Mouse (Mus musculus) MEL (cell line): Measurements from ENCODE around the gene Tbc1d24. TPM values are rescaled to one million over a fixed set of nuclear protein-coding genes. Genes with fewer than 3 reads are reported as not detected.

Experiments used
- DNase-seq: peaks from one replicate; pipeline ENCODE4 v3.0.0; 2011; ENCODE audit warnings: low read depth, low spot score
- H3K27ac ChIP-seq: 2 replicates; pipeline ENCODE4 v1.5.1; 2012; ENCODE audit warnings: low read depth, mild to moderate bottlenecking, control low read depth, low read length, moderate library complexity; ENCODE audit not compliant: control insufficient read depth
- H3K27me3 ChIP-seq, 2 experiments: fragments of 150-350 bp in 1 of 2; sonication (generic) in 1 of 2; 2 replicates each; pipeline ENCODE4 v1.6.1; 2012; ENCODE audit warnings: low read length in 2 of 2, mild to moderate bottlenecking in 2 of 2, improper control_type of control experiment in 1 of 2, moderate library complexity in 1 of 2; ENCODE audit not compliant: insufficient read depth in 2 of 2, control insufficient read depth in 1 of 2
- H3K36me3 ChIP-seq, 2 experiments: 2 replicates each; pipeline ENCODE4 v1.6.1; 2012 to 2014; ENCODE audit warnings: low read length in 2 of 2, improper control_type of control experiment in 1 of 2, inconsistent platforms in 1 of 2, mild to moderate bottlenecking in 1 of 2; ENCODE audit not compliant: insufficient read depth in 2 of 2, control insufficient read depth in 1 of 2
- H3K4me1 ChIP-seq, 2 experiments: fragments of 150-350 bp in 1 of 2; sonication (generic) in 1 of 2; 2 replicates each; pipeline ENCODE4 v1.6.1; 2012; ENCODE audit warnings: low read length in 2 of 2, improper control_type of control experiment in 1 of 2, mild to moderate bottlenecking in 1 of 2; ENCODE audit not compliant: insufficient read depth in 2 of 2, control insufficient read depth in 1 of 2
- H3K4me3 ChIP-seq, 2 experiments: fragments of 150-350 bp in 1 of 2; sonication (generic) in 1 of 2; 2 replicates each; pipeline ENCODE4 v1.5.1; 2012; ENCODE audit warnings: low read depth in 2 of 2, low read length in 2 of 2, mild to moderate bottlenecking in 2 of 2, moderate library complexity in 2 of 2, control low read depth in 1 of 2, improper control_type of control experiment in 1 of 2; ENCODE audit not compliant: control insufficient read depth in 1 of 2, insufficient read depth in 1 of 2
- H3K79me2 ChIP-seq: 2 replicates; pipeline ENCODE4 v1.6.1; 2012; ENCODE audit warnings: mild to moderate bottlenecking, low read length, moderate library complexity; ENCODE audit not compliant: control insufficient read depth, poor library complexity, insufficient read depth
- H3K9ac ChIP-seq: 2 replicates; pipeline ENCODE4 v1.6.1; 2012; ENCODE audit warnings: low read depth, mild to moderate bottlenecking, control low read depth, low read length, moderate library complexity; ENCODE audit not compliant: control insufficient read depth, poor library complexity, severe bottlenecking
- H3K9me3 ChIP-seq: fragments of 150-350 bp; sonication (generic); replicated peaks from 2 replicates; pipeline ENCODE4 v1.6.1; 2012; ENCODE audit warnings: mild to moderate bottlenecking, low read length, improper control_type of control experiment, moderate library complexity; ENCODE audit not compliant: insufficient read depth
- BHLHE40 ChIP-seq: IDR thresholded peaks from 2 replicates; pipeline ENCODE4 v1.6.1; 2012; ENCODE audit warnings: low read depth, mild to moderate bottlenecking, inconsistent platforms, low read length, improper control_type of control experiment, borderline replicate concordance
- CHD1 ChIP-seq: IDR thresholded peaks from 2 replicates; pipeline ENCODE4 v1.6.1; 2012; ENCODE audit warnings: low read depth, mild to moderate bottlenecking, inconsistent platforms, low read length, improper control_type of control experiment
- CHD2 ChIP-seq: IDR thresholded peaks from 2 replicates; pipeline ENCODE4 v1.6.1; 2011; ENCODE audit warnings: low read length, improper control_type of control experiment
- CTCF ChIP-seq, 3 experiments: IDR thresholded peaks in 2 of 3; conservative IDR thresholded peaks in 1 of 3; 2 replicates each; pipeline ENCODE4 v1.5.1; 2011 to 2012; ENCODE audit warnings: low read length in 3 of 3, low read depth in 2 of 3, mild to moderate bottlenecking in 2 of 3, improper control_type of control experiment in 1 of 3, inconsistent platforms in 1 of 3, mixed read lengths in 1 of 3, moderate library complexity in 1 of 3; ENCODE audit not compliant: control insufficient read depth in 1 of 3, insufficient read depth in 1 of 3, poor library complexity in 1 of 3, severe bottlenecking in 1 of 3
- GABPA ChIP-seq: IDR thresholded peaks from 2 replicates; pipeline ENCODE4 v1.6.1; 2012; ENCODE audit warnings: low read depth, mild to moderate bottlenecking, inconsistent platforms, low read length, improper control_type of control experiment, moderate library complexity
- GATA1 ChIP-seq: IDR thresholded peaks from 2 replicates; pipeline ENCODE4 v1.6.1; 2011; ENCODE audit warnings: low read depth, low read length, improper control_type of control experiment
- HCFC1 ChIP-seq: IDR thresholded peaks from 2 replicates; pipeline ENCODE4 v1.6.1; 2012; ENCODE audit warnings: low read depth, mild to moderate bottlenecking, inconsistent platforms, low read length, improper control_type of control experiment, moderate library complexity
- JUND ChIP-seq: IDR thresholded peaks from 2 replicates; pipeline ENCODE4 v1.6.1; 2011; ENCODE audit warnings: low read depth, mild to moderate bottlenecking, improper control_type of control experiment, low read length
- KAT2A ChIP-seq: conservative IDR thresholded peaks from 2 replicates; pipeline ENCODE4 v1.6.1; 2012; ENCODE audit warnings: low read depth, low read length, improper control_type of control experiment, inconsistent platforms
- MAFK ChIP-seq: IDR thresholded peaks from 2 replicates; pipeline ENCODE4 v1.6.1; 2011; ENCODE audit warnings: low read depth, mild to moderate bottlenecking, low read length, improper control_type of control experiment, borderline replicate concordance
- MAX ChIP-seq: IDR thresholded peaks from 2 replicates; pipeline ENCODE4 v1.6.1; 2011; ENCODE audit warnings: low read length, improper control_type of control experiment
- MAZ ChIP-seq: IDR thresholded peaks from 2 replicates; pipeline ENCODE4 v1.6.1; 2012; ENCODE audit warnings: low read depth, mild to moderate bottlenecking, inconsistent platforms, low read length, improper control_type of control experiment
- MXI1 ChIP-seq: IDR thresholded peaks from 2 replicates; pipeline ENCODE4 v1.6.1; 2011; ENCODE audit warnings: mild to moderate bottlenecking, low read depth, low read length, improper control_type of control experiment
- MYB ChIP-seq: IDR thresholded peaks from 2 replicates; pipeline ENCODE4 v1.6.1; 2011; ENCODE audit warnings: mild to moderate bottlenecking, low read depth, low read length, improper control_type of control experiment
- MYC ChIP-seq: IDR thresholded peaks from 2 replicates; pipeline ENCODE4 v1.6.1; 2011; ENCODE audit warnings: low read depth, mild to moderate bottlenecking, low read length, improper control_type of control experiment, moderate library complexity
- NELFE ChIP-seq: IDR thresholded peaks from 2 replicates; pipeline ENCODE4 v1.6.1; 2011; ENCODE audit warnings: low read depth, low read length, improper control_type of control experiment
- POLR2A ChIP-seq, 2 experiments: IDR thresholded peaks; 2 replicates each; pipeline ENCODE4 v1.6.1; 2011 to 2012; ENCODE audit warnings: low read length in 2 of 2, mild to moderate bottlenecking in 2 of 2, control low read depth in 1 of 2, improper control_type of control experiment in 1 of 2, low read depth in 1 of 2, moderate library complexity in 1 of 2; ENCODE audit not compliant: control insufficient read depth in 1 of 2, insufficient read depth in 1 of 2, poor library complexity in 1 of 2
- POLR2AphosphoS2 ChIP-seq: IDR thresholded peaks from 2 replicates; pipeline ENCODE4 v1.6.1; 2011; ENCODE audit warnings: low read length, improper control_type of control experiment
- POLR2AphosphoS5 ChIP-seq: IDR thresholded peaks from 2 replicates; pipeline ENCODE4 v1.6.1; 2012; ENCODE audit warnings: low read depth, borderline replicate concordance, mild to moderate bottlenecking, inconsistent platforms, low read length, moderate library complexity, mixed read lengths
- RAD21 ChIP-seq: IDR thresholded peaks from 2 replicates; pipeline ENCODE4 v1.6.1; 2011; ENCODE audit warnings: mild to moderate bottlenecking, low read depth, low read length, improper control_type of control experiment
- RCOR1 ChIP-seq: IDR thresholded peaks from 2 replicates; pipeline ENCODE4 v1.6.1; 2012; ENCODE audit warnings: low read depth, mild to moderate bottlenecking, inconsistent platforms, low read length, improper control_type of control experiment
- SIN3A ChIP-seq: IDR thresholded peaks from 2 replicates; pipeline ENCODE4 v1.6.1; 2012; ENCODE audit warnings: low read length, improper control_type of control experiment, inconsistent platforms
- SMC3 ChIP-seq: IDR thresholded peaks from 2 replicates; pipeline ENCODE4 v1.6.1; 2011; ENCODE audit warnings: low read depth, low read length, improper control_type of control experiment
- TAL1 ChIP-seq: IDR thresholded peaks from 2 replicates; pipeline ENCODE4 v1.6.1; 2012; ENCODE audit warnings: mild to moderate bottlenecking, inconsistent platforms, low read length, moderate library complexity, mixed read lengths
- TCF12 ChIP-seq: IDR thresholded peaks from 2 replicates; pipeline ENCODE4 v1.6.1; 2014; ENCODE audit warnings: low read depth, mild to moderate bottlenecking, inconsistent platforms, low read length, improper control_type of control experiment, moderate library complexity
- UBTF ChIP-seq: IDR thresholded peaks from 2 replicates; pipeline ENCODE4 v1.6.1; 2012; ENCODE audit warnings: low read depth, mild to moderate bottlenecking, inconsistent platforms, low read length, improper control_type of control experiment, moderate library complexity, borderline replicate concordance; ENCODE audit not compliant: insufficient read depth
- USF1 ChIP-seq: IDR thresholded peaks from 2 replicates; pipeline ENCODE4 v1.6.1; 2014; ENCODE audit warnings: low read depth, mild to moderate bottlenecking, inconsistent platforms, low read length, improper control_type of control experiment, moderate library complexity
- USF2 ChIP-seq, 2 experiments: IDR thresholded peaks; 2 replicates each; pipeline ENCODE4 v1.6.1; 2011 to 2012; ENCODE audit warnings: improper control_type of control experiment in 2 of 2, low read length in 2 of 2, borderline replicate concordance in 1 of 2, inconsistent platforms in 1 of 2, low read depth in 1 of 2, mild to moderate bottlenecking in 1 of 2; ENCODE audit not compliant: insufficient read depth in 1 of 2
- ZC3H11A ChIP-seq: IDR thresholded peaks from 2 replicates; pipeline ENCODE4 v1.6.1; 2012; ENCODE audit warnings: low read depth, mild to moderate bottlenecking, inconsistent platforms, low read length, improper control_type of control experiment
- ZKSCAN1 ChIP-seq: IDR thresholded peaks from 2 replicates; pipeline ENCODE4 v1.6.1; 2012; ENCODE audit warnings: low read depth, mild to moderate bottlenecking, inconsistent platforms, low read length, improper control_type of control experiment, moderate library complexity
- ZMIZ1 ChIP-seq: IDR thresholded peaks from 2 replicates; pipeline ENCODE4 v1.6.1; 2012; ENCODE audit warnings: low read depth, mild to moderate bottlenecking, inconsistent platforms, low read length, improper control_type of control experiment, moderate library complexity
- polyA plus RNA-seq, 2 experiments: library from polyadenylated mRNA; stranded (reverse) in 1 of 2; unstranded in 1 of 2; fragments of >175 nt in 1 of 2; fragments of >200 nt in 1 of 2; gene quantifications; 2 replicates each; pipeline versions ENCODE4 v1.2.1 to v1.2.4; 2012; ENCODE audit warnings: low replicate concordance in 2 of 2, low read depth in 1 of 2; ENCODE audit not compliant: insufficient read length in 2 of 2, insufficient read depth in 1 of 2, missing spikeins in 1 of 2
- total RNA-seq: library from RNA; depleted of rRNA; stranded (reverse); fragments of 300-350 nt; gene quantifications from 2 replicates; pipeline ENCODE4 v1.2.3, GENCODE M21; 2012

The Tbc1d24 gene
- total and polyA plus RNA-seq, 3 experiments = 24.3 to 34.2 (median 27.3) TPM

GRCm38 (mm10) chr17:24206451-24207351 lies 1.3 kb upstream of the Tbc1d24 start (continued):
- no peak for TF ChIP-seq RCOR1
- TF ChIP-seq ZC3H11A = no peak
- TF ChIP-seq UBTF = no peak
- no peak for TF ChIP-seq HCFC1
- TF ChIP-seq BHLHE40 = peak; percentile 100
- peak; percentile 65; the same call in 1 of the 2 replicates for TF ChIP-seq CHD1
- TF ChIP-seq GATA1 = peak; percentile 76
- 0 out of 2 replicates have a peak, but pooled peaks have one; percentile 53 for TF ChIP-seq MYC
- peak; percentile 48; the same call in 1 of the 2 replicates for TF ChIP-seq ZMIZ1
- peak in 2 of 3 experiments; percentile 24 to 29; a peak in 2 of 6 replicates for TF ChIP-seq CTCF (IDR thresholded peaks at IDR 0.05 in 2 of 3, conservative IDR thresholded peaks at IDR 0.05 in 1 of 3; ENCODE audit: control insufficient read depth in 1 of 3, insufficient read depth in 1 of 3, low read depth in 2 of 3, low read length in 3 of 3, poor library complexity in 1 of 3, severe bottlenecking in 1 of 3)
- TF ChIP-seq RAD21 = no peak
- TF ChIP-seq GABPA = no peak
- 0 out of 2 replicates have a peak, but pooled peaks have one; percentile 45 for TF ChIP-seq TCF12
- TF ChIP-seq MAFK = no peak
- 0 out of 4 replicates have a peak, but pooled peaks of 1 of the 2 experiments have one; percentile 24 for TF ChIP-seq USF2 (IDR thresholded peaks at IDR 0.05; ENCODE audit: borderline replicate concordance in 1 of 2, insufficient read depth in 1 of 2, low read depth in 1 of 2, low read length in 2 of 2)
- TF ChIP-seq SMC3 = no peak
- no peak for TF ChIP-seq CHD2
- no peak for TF ChIP-seq ZKSCAN1
- peak; percentile 87 for TF ChIP-seq USF1
- TF ChIP-seq, all 39 proteins: peak for 19

- Histone ChIP-seq H3K9me3 (no peaks in the 10 kb centered on the region), H3K36me3 (peaks cover 0 to 39% of the 10 kb centered on the region in 2 experiments; a peak in 3 of 4 replicates), H3K4me3 (peak overlapping the region; percentile 27 to 59), H3K27ac (peak overlapping the region; percentile 94), H3K79me2 (peaks cover 48% of the 10 kb centered on the region), H3K4me1 (peaks cover 9 to 54% of the 10 kb centered on the region in 2 experiments), H3K27me3 (no peaks in the 10 kb centered on the region), H3K9ac (peak overlapping the region; percentile 86)
- no peak for DNase-seq
- no peak; the same call in none of the 2 replicates for TF ChIP-seq SIN3A
- no peak for TF ChIP-seq CHD2
- no peak; the same call in 1 of the 2 replicates for TF ChIP-seq MYC
- 0 out of 2 replicates have a peak, but pooled peaks have one; percentile 8 for TF ChIP-seq MXI1
- peak; percentile 29; the same call in 1 of the 2 replicates for TF ChIP-seq ZMIZ1
- no peak for TF ChIP-seq GATA1
- TF ChIP-seq JUND = no peak
- peak; percentile 85; the same call in 1 of the 2 replicates for TF ChIP-seq POLR2AphosphoS2
- TF ChIP-seq BHLHE40 = peak; percentile 80
- no peak for TF ChIP-seq POLR2A (IDR thresholded peaks at IDR 0.05; ENCODE audit: control insufficient read depth in 1 of 2, insufficient read depth in 1 of 2, low read depth in 1 of 2, low read length in 2 of 2, poor library complexity in 1 of 2)
- no peak for TF ChIP-seq POLR2AphosphoS5
- TF ChIP-seq MAX = peak; percentile 75
- peak; percentile 96 for TF ChIP-seq USF1
- no peak for TF ChIP-seq ZKSCAN1
- no peak; the same call in 1 of the 2 replicates for TF ChIP-seq NELFE
- TF ChIP-seq MAFK = no peak
- TF ChIP-seq MAZ = no peak; the same call in none of the 2 replicates
- TF ChIP-seq MYB = no peak
- TF ChIP-seq KAT2A = no peak
- no peak for TF ChIP-seq GABPA
- TF ChIP-seq HCFC1 = no peak; the same call in 1 of the 2 replicates
- no peak for TF ChIP-seq TAL1
- no peak for TF ChIP-seq RAD21
Measured at GRCm38 (mm10) chr17:24205908-24206361, 573 bp upstream of the Tbc1d24 start.
